Mouse (Mus musculus) splenic B cell, adult 2 months (primary cell): ENCODE data around the gene Gm20219.

Experiments used
- DNase-seq: peaks from one replicate; pipeline ENCODE4 v3.0.0-alpha.2; 2011; ENCODE audit warnings: low read depth, low spot score
- H3K27me3 ChIP-seq: 2 replicates; pipeline ENCODE4 v1.6.1; 2012; ENCODE audit warnings: mild to moderate bottlenecking, low read length, moderate library complexity, mixed read lengths; ENCODE audit not compliant: control insufficient read depth, poor library complexity, insufficient read depth, severe bottlenecking
- H3K36me3 ChIP-seq: 2 replicates; pipeline ENCODE4 v1.6.1; 2012; ENCODE audit warnings: mild to moderate bottlenecking, low read length, moderate library complexity, mixed read lengths; ENCODE audit not compliant: control insufficient read depth, poor library complexity, insufficient read depth, severe bottlenecking

Gene Gm20219

GRCm38 (mm10) chr17:56567370-56567769 lies 13.2 kb upstream of the Gm20219 start:
- DNase-seq = no peak
- Histone ChIP-seq H3K27me3 (no peaks in the 10 kb centered on the region), H3K36me3 (peaks cover 21% of the 10 kb centered on the region)

- no peaks in the 10 kb centered on the region for H3K27me3 ChIP-seq
- no peak for DNase-seq
- H3K36me3 ChIP-seq = peaks cover 22% of the 10 kb centered on the region
Observed at GRCm38 (mm10) chr17:56566918-56567317, 12.7 kb upstream of the Gm20219 start.

- H3K36me3 ChIP-seq = peaks cover 22% of the 10 kb centered on the region
- no peak for DNase-seq
- H3K27me3 ChIP-seq = no peaks in the 10 kb centered on the region
Observed at GRCm38 (mm10) chr17:56566293-56566692, 12.1 kb upstream of the Gm20219 start.

GRCm38 (mm10) chr17:56561866-56562265 lies 7.7 kb upstream of the Gm20219 start:
- peaks cover 17% of the 10 kb centered on the region for H3K36me3 ChIP-seq

GRCm38 (mm10) chr17:56560131-56560530 lies 5.9 kb upstream of the Gm20219 start:
- DNase-seq = no peak
- Histone ChIP-seq H3K27me3 (no peaks in the 10 kb centered on the region), H3K36me3 (peaks cover 9% of the 10 kb centered on the region; the same call in 1 of the 2 replicates)

More at GRCm38 (mm10) chr17:56561866-56562265, 7.7 kb upstream of the Gm20219 start:
- no peaks in the 10 kb centered on the region for H3K27me3 ChIP-seq
- DNase-seq = no peak

GRCm38 (mm10) chr17:56559386-56559785 lies 5.2 kb upstream of the Gm20219 start:
- Histone ChIP-seq H3K27me3 (no peaks in the 10 kb centered on the region), H3K36me3 (peaks cover 7% of the 10 kb centered on the region; the same call in 1 of the 2 replicates)
- DNase-seq = no peak

GRCm38 (mm10) chr17:56558448-56558847 lies 4.3 kb upstream of the Gm20219 start:
- Histone ChIP-seq H3K27me3 (no peaks in the 10 kb centered on the region), H3K36me3 (peaks cover 4% of the 10 kb centered on the region; the same call in 1 of the 2 replicates)
- peak; percentile 74 for DNase-seq

GRCm38 (mm10) chr17:56552781-56553363 lies 1.3 kb downstream of the Gm20219 start:
- no peaks in the 10 kb centered on the region for H3K36me3 ChIP-seq
- no peaks in the 10 kb centered on the region for H3K27me3 ChIP-seq
- DNase-seq = peak; percentile 88

GRCm38 (mm10) chr17:56551841-56552581 lies 2.2 kb downstream of the Gm20219 start:
- H3K27me3 ChIP-seq = no peaks in the 10 kb centered on the region
- DNase-seq = no peak
- no peaks in the 10 kb centered on the region for H3K36me3 ChIP-seq

GRCm38 (mm10) chr17:56550784-56551475 lies 3.3 kb downstream of the Gm20219 start:
- no peak for DNase-seq
- Histone ChIP-seq H3K27me3 (no peaks in the 10 kb centered on the region), H3K36me3 (no peaks in the 10 kb centered on the region)

- no peak for DNase-seq
- Histone ChIP-seq H3K36me3 (no peaks in the 10 kb centered on the region), H3K27me3 (no peaks in the 10 kb centered on the region)
Observed at GRCm38 (mm10) chr17:56548605-56549105, 5.5 kb downstream of the Gm20219 start.

GRCm38 (mm10) chr17:56547846-56548604 lies 6.2 kb downstream of the Gm20219 start:
- no peaks in the 10 kb centered on the region for H3K27me3 ChIP-seq
- no peaks in the 10 kb centered on the region for H3K36me3 ChIP-seq
- DNase-seq = no peak

GRCm38 (mm10) chr17:56547116-56547845 lies 6.9 kb downstream of the Gm20219 start:
- no peak for DNase-seq
- Histone ChIP-seq H3K27me3 (no peaks in the 10 kb centered on the region), H3K36me3 (no peaks in the 10 kb centered on the region)

- DNase-seq = no peak
- Histone ChIP-seq H3K36me3 (no peaks in the 10 kb centered on the region), H3K27me3 (no peaks in the 10 kb centered on the region)
Observed at GRCm38 (mm10) chr17:56546576-56546975, 7.6 kb downstream of the Gm20219 start.
